8 mouse cellular contexts compared by ENCODE assay signal in the genomic region with DNA sequence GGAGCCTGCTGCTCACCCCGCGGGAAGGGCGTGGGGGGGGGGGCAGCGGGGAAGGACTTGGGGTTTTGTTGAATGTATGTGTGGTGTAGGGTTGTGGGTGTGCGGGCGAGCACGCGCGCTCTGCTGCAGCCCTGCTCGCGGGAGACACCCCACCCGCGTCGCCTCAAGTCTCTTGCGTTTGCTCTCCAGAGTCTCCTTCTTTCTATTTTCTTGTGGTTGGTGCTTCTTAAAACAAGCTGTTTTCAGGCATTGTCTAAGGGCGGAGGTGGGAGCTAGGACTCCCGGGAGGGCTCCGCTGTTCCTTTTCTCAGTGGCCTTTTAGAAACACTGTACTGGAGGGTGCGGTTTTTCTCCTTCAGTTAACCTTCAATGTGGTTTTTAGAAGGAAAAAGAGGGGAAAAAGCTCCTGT. TPM values are rescaled to one million over a fixed set of nuclear protein-coding genes. Genes with fewer than 3 reads are reported as not detected.
DNase-seq lines count a peak whose midpoint lies in the region; ATAC-seq and TF ChIP-seq lines count a peak whose summit lies in the region.

A gene (minus strand): TSS at position 87 of the 410 bp plus-strand sequence.

- H3K4me1 ChIP-seq in lung, embryonic 16.5 days (replicated peaks; ENCODE audit: control insufficient read depth, insufficient read depth, low read length) = peaks cover 33% of the 10 kb centered on the region
- H3K4me1 ChIP-seq in bone marrow, adult 2 months (ENCODE audit: control insufficient read depth, insufficient read depth, low read length) = peaks cover 3% of the 10 kb centered on the region; the same call in 1 of the 2 replicates
- peaks cover 24% of the 10 kb centered on the region for H3K4me1 ChIP-seq in midbrain, embryonic 13.5 days (replicated peaks)

- H3K4me2 ChIP-seq in lung, embryonic 16.5 days (ENCODE audit: low read depth, low read length) = peak within 1 kb of the TSS; percentile 80
- H3K4me2 ChIP-seq in midbrain, embryonic 13.5 days (replicated peaks) = peak within 1 kb of the TSS; percentile 81

- DNase-seq in lung, adult 18-20 months = no peak
- DNase-seq in gastrocnemius, postnatal 36 days = no peak
- DNase-seq in large intestine, adult 2 months (ENCODE audit: low read depth, low spot score) = no peak
- DNase-seq in cerebellum, adult 11-12 months = no peak
- DNase-seq in cerebellum, adult 9-10 months = no peak

- H3K36me3 ChIP-seq in lung, embryonic 16.5 days (ENCODE audit: control insufficient read depth, insufficient read depth, low read length) = no peaks in the 10 kb centered on the region
- no peaks in the 10 kb centered on the region for H3K36me3 ChIP-seq in midbrain, embryonic 13.5 days

- under 1% methylated on average over 18 of the region's 19 CpGs for WGBS in lung, embryonic 16.5 days
- WGBS in bone marrow, adult 2 months = under 1% methylated on average over 19 of the region's 19 CpGs
- 4% methylated on average over 19 of the region's 19 CpGs for WGBS in large intestine, adult 2 months
- under 1% methylated on average over 19 of the region's 19 CpGs for WGBS in midbrain, embryonic 13.5 days

- H3K4me3 ChIP-seq in lung, embryonic 16.5 days (ENCODE audit: low read length) = peak within 1 kb of the TSS; percentile 87
- peak within 1 kb of the TSS; percentile 85 for H3K4me3 ChIP-seq in bone marrow, adult 2 months (replicated peaks; ENCODE audit: control insufficient read depth, low read depth, low read length)
- peak within 1 kb of the TSS; percentile 93 for H3K4me3 ChIP-seq in midbrain, embryonic 13.5 days (replicated peaks)

- no peak for TF ChIP-seq CTCF in bone marrow, adult 2 months (IDR thresholded peaks at IDR 0.05; ENCODE audit: control insufficient read depth, insufficient read depth, low read length)

- no peaks in the 10 kb centered on the region for H3K27me3 ChIP-seq in lung, embryonic 16.5 days (ENCODE audit: control insufficient read depth, insufficient read depth, low read depth, low read length)
- peaks cover 2% of the 10 kb centered on the region; the same call in 1 of the 2 replicates for H3K27me3 ChIP-seq in midbrain, embryonic 13.5 days

- peak within 1 kb of the TSS; percentile 89 for H3K27ac ChIP-seq in lung, embryonic 16.5 days (ENCODE audit: low read length)
- H3K27ac ChIP-seq in bone marrow, adult 2 months (ENCODE audit: control insufficient read depth, insufficient read depth, low read depth, low read length, poor library complexity) = peak within 1 kb of the TSS; percentile 30
- H3K27ac ChIP-seq in midbrain, embryonic 13.5 days = peak within 1 kb of the TSS; percentile 97

- no peaks in the 10 kb centered on the region for H3K9me3 ChIP-seq in lung, embryonic 16.5 days (ENCODE audit: control insufficient read depth, low read length)
- no peaks in the 10 kb centered on the region for H3K9me3 ChIP-seq in midbrain, embryonic 13.5 days

- intact Hi-C loops in gastrocnemius, postnatal 36 days (cut with DNase I) = no loop called here

- peak; percentile 59 for ATAC-seq in lung, embryonic 16.5 days (ENCODE audit: low read depth)
- ATAC-seq in midbrain, embryonic 13.5 days = peak; percentile 83

- peak within 1 kb of the TSS; percentile 98 for H3K9ac ChIP-seq in lung, embryonic 16.5 days (ENCODE audit: low read length)
- H3K9ac ChIP-seq in midbrain, embryonic 13.5 days (replicated peaks) = peak within 1 kb of the TSS; percentile 100

- TF ChIP-seq POLR2A in bone marrow, adult 2 months (IDR thresholded peaks at IDR 0.05; ENCODE audit: borderline replicate concordance, control insufficient read depth, low read depth, low read length) = no peak

RNA-seq across cellular contexts. Expression of the gene that starts here (rescaled TPM):
- 2,242 and 2,568 TPM in 2 replicates for polyA plus RNA-seq in lung, embryonic 16.5 days (2015; fragmentation: Nextera tagmentation; extraction: Ambion mirVana)
- polyA plus RNA-seq in bone marrow, adult 2 months (2011; ENCODE audit: insufficient read depth, insufficient read length, low replicate concordance, missing spikeins) = 247 and 517 TPM in 2 replicates
- total RNA-seq in gastrocnemius, postnatal 36 days (2021) = 10 to 100 TPM; 61.2 to 79.8 TPM
- polyA plus RNA-seq in large intestine, adult 2 months (2012; rRNA removed) = 95.6 and 115 TPM in 2 replicates
- 4,994 and 5,054 TPM in 2 replicates for polyA plus RNA-seq in midbrain, embryonic 13.5 days (2015; fragmentation: Nextera tagmentation; extraction: Ambion mirVana)

Comparison
In these comparisons a context has a peak if more than half of its experiments do, and no peak if none do; other contexts are left out.
1. H3K27ac ChIP-seq: peak in every context shown above with its lines; median percentile 97 in midbrain, embryonic 13.5 days; 89 in lung, embryonic 16.5 days; 30 in bone marrow, adult 2 months.